Mouse (Mus musculus) midbrain, embryonic 13.5 days (tissue): Measurements from ENCODE around the gene Magix. TPM values are rescaled to one million over a fixed set of nuclear protein-coding genes. Genes with fewer than 3 reads are reported as not detected.

Experiments used
- ATAC-seq: fragments of 200-750 bp; cut with Nextera tagmentation; 2 replicates; pipeline ENCODE4 v1.8.0; 2017; ENCODE audit warnings: mild to moderate bottlenecking, moderate TSS enrichment, moderate library complexity
- H3K27ac ChIP-seq: fragments of 300-500 bp; sonication (generic); 2 replicates; pipeline ENCODE4 v1.5.1; 2015; ENCODE audit warnings: inconsistent platforms, mild to moderate bottlenecking, moderate library complexity
- H3K27me3 ChIP-seq: fragments of 300-500 bp; sonication (generic); 2 replicates; pipeline ENCODE4 v1.6.1; 2015; ENCODE audit warnings: mild to moderate bottlenecking, inconsistent platforms
- H3K36me3 ChIP-seq: fragments of 300-500 bp; sonication (generic); 2 replicates; pipeline ENCODE4 v1.6.1; 2015; ENCODE audit warnings: mild to moderate bottlenecking, inconsistent platforms
- H3K4me1 ChIP-seq: fragments of 300-500 bp; sonication (generic); replicated peaks from 2 replicates; pipeline ENCODE4 v1.6.1; 2015; ENCODE audit warnings: inconsistent platforms
- H3K4me2 ChIP-seq: fragments of 300-500 bp; sonication (generic); replicated peaks from 2 replicates; pipeline ENCODE4 v1.6.1; 2015; ENCODE audit warnings: moderate library complexity, mild to moderate bottlenecking, inconsistent platforms
- H3K4me3 ChIP-seq: fragments of 300-500 bp; sonication (generic); replicated peaks from 2 replicates; pipeline ENCODE4 v1.5.1; 2015; ENCODE audit warnings: mild to moderate bottlenecking, inconsistent platforms
- H3K9ac ChIP-seq: fragments of 300-500 bp; sonication (generic); replicated peaks from 2 replicates; pipeline ENCODE4 v1.6.1; 2015; ENCODE audit warnings: mild to moderate bottlenecking, inconsistent platforms
- H3K9me3 ChIP-seq: fragments of 300-500 bp; sonication (generic); 2 replicates; pipeline ENCODE4 v1.6.1; 2016; ENCODE audit warnings: mild to moderate bottlenecking, inconsistent platforms
- WGBS: fragments of 180-500 bp; shearing (Covaris S2); methylation state at CpG from one replicate; pipeline ENCODE4 v1.1.7; 2015; 5-methylcytosine and 5-hydroxymethylcytosine counted together
- polyA plus RNA-seq: library from polyadenylated mRNA; unstranded; fragments of >200 nt; fragmentation: Nextera tagmentation; extraction: Ambion mirVana; gene quantifications from 2 replicates; pipeline ENCODE4 v1.2.1, GENCODE M21; 2015

Magix gene
- polyA plus RNA-seq, 1 experiment from 2014 or later = 0.09 TPM

DNA sequence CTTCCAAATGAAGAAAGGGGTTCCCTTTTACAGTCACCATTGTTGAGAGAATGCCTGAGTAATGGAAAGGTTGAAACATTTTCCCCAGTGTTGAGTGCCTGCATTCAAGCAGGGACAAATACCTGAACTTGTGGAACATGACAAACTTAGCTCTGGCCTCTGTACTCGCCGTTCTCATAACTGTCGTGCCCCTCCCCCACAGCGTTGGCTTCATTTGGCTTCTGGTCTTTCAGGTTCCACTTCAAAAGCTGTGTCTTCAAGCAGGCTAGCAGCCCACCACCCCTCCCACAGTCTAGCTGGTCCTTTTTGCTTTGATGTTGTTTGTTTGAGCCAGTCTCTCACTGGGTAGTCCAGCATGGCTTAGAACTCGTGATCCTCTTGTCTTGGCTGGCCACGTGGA lies 8.3 kb downstream of the Magix start:
- no peaks in the 10 kb centered on the region for H3K9me3 ChIP-seq
- H3K27me3 ChIP-seq = 0 out of 2 replicates have a peak, but pooled peaks cover 2% of the 10 kb centered on the region
- no peak overlapping the region for H3K27ac ChIP-seq
- ATAC-seq = no peak
- H3K36me3 ChIP-seq = no peaks in the 10 kb centered on the region
- H3K4me2 ChIP-seq = no peak overlapping the region
- 0 out of 2 replicates have a peak, but pooled peaks cover 4% of the 10 kb centered on the region for H3K4me1 ChIP-seq
- H3K9ac ChIP-seq = no peak overlapping the region
- WGBS = 52% methylated on average over 6 of the region's 6 CpGs
- no peak overlapping the region for H3K4me3 ChIP-seq

DNA sequence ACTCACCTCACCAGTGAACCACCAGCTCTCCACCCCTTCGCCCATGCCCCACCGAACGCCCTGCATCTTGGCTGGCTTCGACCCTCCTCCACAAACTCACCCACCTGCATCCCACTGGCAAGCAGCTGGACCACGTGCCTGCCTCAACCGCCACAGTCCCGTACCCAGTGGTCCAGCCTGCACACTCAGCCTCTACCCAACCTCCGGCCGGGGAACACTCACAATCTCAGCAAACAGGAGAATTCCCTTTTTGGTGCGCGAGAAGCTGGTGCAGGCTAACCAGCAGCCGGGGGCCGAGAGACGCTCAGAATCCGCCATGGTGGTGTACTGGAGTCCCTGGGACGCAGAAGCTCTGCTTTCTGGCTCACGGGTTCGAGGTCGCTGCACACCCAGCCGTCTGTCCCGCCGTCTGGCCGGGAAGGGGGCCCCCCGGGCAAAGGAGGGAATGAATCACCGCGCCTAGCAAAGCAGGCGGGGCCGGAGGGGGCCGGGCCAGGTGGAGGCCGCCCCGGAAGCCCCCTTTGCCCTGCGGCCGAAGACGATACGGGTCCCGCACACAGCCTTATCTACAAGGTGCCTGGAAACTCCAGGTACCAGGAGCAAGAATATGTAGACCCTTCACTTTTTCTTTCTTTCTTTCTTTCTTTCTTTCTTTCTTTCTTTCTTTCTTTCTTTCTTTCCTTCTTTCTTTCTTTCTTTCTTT lies 10.0 kb downstream of the Magix start, which contains the start of gene Plp2:
Gene Plp2 (minus strand): TSS at position 470 of the 703 bp plus-strand sequence.
- Histone ChIP-seq H3K4me2 (peak within 1 kb of the TSS; percentile 52), H3K27me3 (0 out of 2 replicates have a peak, but pooled peaks cover 2% of the 10 kb centered on the region), H3K9ac (peak within 1 kb of the TSS; percentile 46), H3K4me3 (peak within 1 kb of the TSS; percentile 36), H3K27ac (no peak within 1 kb of the TSS), H3K36me3 (no peaks in the 10 kb centered on the region), H3K9me3 (no peaks in the 10 kb centered on the region), H3K4me1 (0 out of 2 replicates have a peak, but pooled peaks cover 4% of the 10 kb centered on the region)
- 24% methylated on average over 33 of the region's 36 CpGs for WGBS
- ATAC-seq = peak; percentile 64

DNA sequence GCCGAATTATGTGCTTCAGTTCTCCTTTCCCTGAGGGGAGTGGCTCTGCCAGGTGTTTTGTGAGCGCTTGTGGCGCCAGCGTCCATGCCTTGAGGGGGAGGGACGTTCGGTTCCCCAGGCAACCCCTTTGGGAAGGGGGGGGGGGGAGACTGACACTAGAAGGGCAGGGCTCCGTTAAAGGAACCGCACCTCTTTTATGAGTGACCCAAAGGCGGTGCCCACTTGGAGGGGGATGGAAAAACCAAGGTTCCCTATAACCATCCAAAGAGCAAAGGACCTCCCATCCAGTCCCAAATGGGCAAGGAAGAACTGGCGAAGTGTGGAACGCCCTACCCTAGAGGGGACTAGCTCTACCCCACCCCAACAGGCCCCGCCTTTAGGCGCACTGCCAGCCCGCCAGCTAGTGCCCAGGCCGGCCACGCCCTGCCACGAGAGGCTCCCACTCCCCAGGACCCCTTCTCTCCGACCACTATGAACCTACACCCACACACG lies 10.6 kb downstream of the Magix start:
- Histone ChIP-seq H3K27me3 (0 out of 2 replicates have a peak, but pooled peaks cover 2% of the 10 kb centered on the region), H3K36me3 (no peaks in the 10 kb centered on the region), H3K9ac (peak overlapping the region; percentile 46; the same call in 1 of the 2 replicates), H3K4me1 (0 out of 2 replicates have a peak, but pooled peaks cover 4% of the 10 kb centered on the region), H3K27ac (no peak overlapping the region), H3K4me3 (peak overlapping the region; percentile 36), H3K9me3 (no peaks in the 10 kb centered on the region), H3K4me2 (peak overlapping the region; percentile 52)
- WGBS = 31% methylated on average over 18 of the region's 19 CpGs
- ATAC-seq = peak; percentile 70

DNA sequence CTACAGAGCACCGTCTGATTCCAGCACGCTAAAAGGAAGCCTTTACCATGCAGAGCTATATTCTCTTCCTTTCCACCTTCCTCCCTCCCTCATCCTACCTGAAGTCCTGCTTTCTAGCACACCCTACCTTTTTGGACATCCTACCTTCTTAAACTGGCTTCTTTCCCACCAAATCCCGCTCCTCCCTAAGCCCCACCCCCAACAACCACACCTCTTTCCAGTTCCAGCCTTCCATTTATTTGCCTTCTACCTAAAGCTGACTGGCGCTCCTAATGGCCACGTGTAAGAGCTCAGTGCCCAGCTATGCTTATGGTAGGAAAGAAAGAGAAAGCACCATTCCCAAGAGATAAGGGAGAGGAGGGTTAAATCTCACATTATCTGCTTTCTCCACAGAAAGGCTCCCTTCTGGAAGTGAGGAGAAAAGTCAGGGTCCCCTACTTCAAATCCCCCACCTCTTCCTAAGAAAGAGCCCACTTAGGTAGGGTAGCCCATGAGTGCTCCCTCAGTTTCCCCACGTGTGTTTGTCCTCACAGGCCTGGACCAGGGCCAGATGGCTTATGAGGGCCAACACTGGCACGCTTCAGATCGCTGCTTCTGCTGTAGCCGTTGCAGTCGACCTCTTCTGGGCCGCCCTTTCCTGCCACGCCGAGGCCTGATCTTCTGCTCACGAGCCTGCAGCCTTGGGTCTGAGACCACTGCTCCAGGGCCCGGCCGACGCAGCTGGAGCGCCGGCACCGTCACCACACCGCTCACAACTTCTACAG lies 15.1 kb downstream of the Magix start:
- Histone ChIP-seq H3K4me3 (no peak overlapping the region), H3K9me3 (no peaks in the 10 kb centered on the region), H3K27me3 (no peaks in the 10 kb centered on the region), H3K9ac (no peak overlapping the region), H3K27ac (no peak overlapping the region), H3K4me1 (0 out of 2 replicates have a peak, but pooled peaks cover 4% of the 10 kb centered on the region), H3K4me2 (no peak overlapping the region), H3K36me3 (no peaks in the 10 kb centered on the region)
- no peak for ATAC-seq
- 78% methylated on average over 21 of the region's 21 CpGs for WGBS

- no peaks in the 10 kb centered on the region for H3K36me3 ChIP-seq
- no peaks in the 10 kb centered on the region for H3K4me1 ChIP-seq
- H3K4me2 ChIP-seq = no peak overlapping the region
- no peak for ATAC-seq
- H3K9me3 ChIP-seq = no peaks in the 10 kb centered on the region
- no peak overlapping the region for H3K4me3 ChIP-seq
- H3K27ac ChIP-seq = no peak overlapping the region
- 87% methylated on average over 11 of the region's 11 CpGs for WGBS
- H3K27me3 ChIP-seq = no peaks in the 10 kb centered on the region
- H3K9ac ChIP-seq = no peak overlapping the region
Observed at GRCm38 (mm10) chrX:7664791-7665190, 16.3 kb downstream of the Magix start.

- Histone ChIP-seq H3K9me3 (no peaks in the 10 kb centered on the region), H3K27ac (no peak overlapping the region), H3K36me3 (no peaks in the 10 kb centered on the region), H3K4me3 (no peak overlapping the region), H3K4me2 (no peak overlapping the region), H3K4me1 (0 out of 2 replicates have a peak, but pooled peaks cover 7% of the 10 kb centered on the region), H3K9ac (no peak overlapping the region), H3K27me3 (no peaks in the 10 kb centered on the region)
- ATAC-seq = no peak
- WGBS = 91% methylated on average over 3 of the region's 3 CpGs
Observed at GRCm38 (mm10) chrX:7662936-7663335, 18.1 kb downstream of the Magix start.

DNA sequence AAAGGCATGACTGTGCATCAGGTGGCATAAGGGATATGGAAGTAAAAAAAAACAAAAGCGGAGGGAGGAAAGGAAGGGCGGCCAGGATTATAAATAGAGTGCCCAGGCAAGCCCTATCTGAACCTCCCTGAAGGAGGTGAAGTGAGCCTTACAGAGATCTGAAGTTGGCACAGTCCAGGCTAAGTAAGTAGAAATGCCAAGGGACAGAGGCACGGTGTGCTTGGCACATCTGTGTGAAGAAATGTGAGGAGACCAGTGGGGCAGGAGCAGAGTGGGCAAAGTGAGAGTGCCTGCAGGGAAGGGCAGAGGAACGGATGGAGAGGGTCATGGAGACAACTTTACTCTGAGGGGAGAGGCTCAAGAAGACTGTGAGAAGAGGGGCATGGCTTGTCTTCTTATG lies 20.0 kb downstream of the Magix start:
- no peaks in the 10 kb centered on the region for H3K36me3 ChIP-seq
- no peak overlapping the region for H3K4me3 ChIP-seq
- 73% methylated on average over 4 of the region's 4 CpGs for WGBS
- H3K27ac ChIP-seq = no peak overlapping the region
- H3K4me2 ChIP-seq = no peak overlapping the region
- H3K4me1 ChIP-seq = 0 out of 2 replicates have a peak, but pooled peaks cover 11% of the 10 kb centered on the region
- H3K27me3 ChIP-seq = no peaks in the 10 kb centered on the region
- no peak for ATAC-seq
- H3K9me3 ChIP-seq = no peaks in the 10 kb centered on the region
- no peak overlapping the region for H3K9ac ChIP-seq

GRCm38 (mm10) chrX:7658785-7659589 lies 22.1 kb downstream of the Magix start:
- Histone ChIP-seq H3K4me1 (0 out of 2 replicates have a peak, but pooled peaks cover 11% of the 10 kb centered on the region), H3K9me3 (no peaks in the 10 kb centered on the region), H3K27me3 (no peaks in the 10 kb centered on the region), H3K9ac (no peak overlapping the region), H3K4me3 (no peak overlapping the region), H3K27ac (no peak overlapping the region), H3K4me2 (no peak overlapping the region), H3K36me3 (no peaks in the 10 kb centered on the region)
- 0 out of 2 replicates have a peak, but pooled peaks have one; percentile 24 for ATAC-seq
- 60% methylated on average over 11 of the region's 11 CpGs for WGBS

- Histone ChIP-seq H3K27me3 (no peaks in the 10 kb centered on the region), H3K9ac (no peak overlapping the region), H3K9me3 (no peaks in the 10 kb centered on the region), H3K4me1 (0 out of 2 replicates have a peak, but pooled peaks cover 11% of the 10 kb centered on the region), H3K4me3 (no peak overlapping the region), H3K27ac (no peak overlapping the region), H3K36me3 (peaks cover 5% of the 10 kb centered on the region; the same call in 1 of the 2 replicates), H3K4me2 (peak overlapping the region; percentile 13; the same call in 1 of the 2 replicates)
- ATAC-seq = peak; percentile 37
- 18% methylated on average over 12 of the region's 15 CpGs for WGBS
Observed at GRCm38 (mm10) chrX:7658031-7658784, 22.8 kb downstream of the Magix start.

GRCm38 (mm10) chrX:7657221-7657639 lies 23.8 kb downstream of the Magix start, which contains the start of gene Prickle3:
Prickle3 (plus strand) TSS chrX:7657260.
- Histone ChIP-seq H3K27me3 (no peaks in the 10 kb centered on the region), H3K4me2 (peak within 1 kb of the TSS; percentile 47), H3K4me1 (0 out of 2 replicates have a peak, but pooled peaks cover 11% of the 10 kb centered on the region), H3K9ac (peak within 1 kb of the TSS; percentile 36; the same call in 1 of the 2 replicates), H3K27ac (no peak within 1 kb of the TSS), H3K4me3 (peak within 1 kb of the TSS; percentile 26), H3K9me3 (no peaks in the 10 kb centered on the region), H3K36me3 (peaks cover 5% of the 10 kb centered on the region; the same call in 1 of the 2 replicates)
- ATAC-seq = peak; percentile 40; the same call in 1 of the 2 replicates
- whole genome bisulfite sequencing = 40% methylated on average over 25 of the region's 26 CpGs
